Mouse (Mus musculus): ENCODE measurements at regions not wholly inside any gene's neighbourhood (a gene's known extent, or its start where the extent isn't known, plus 50 kb on each side); places are given as distances from the start of the nearest gene placed in this dataset.

DNA sequence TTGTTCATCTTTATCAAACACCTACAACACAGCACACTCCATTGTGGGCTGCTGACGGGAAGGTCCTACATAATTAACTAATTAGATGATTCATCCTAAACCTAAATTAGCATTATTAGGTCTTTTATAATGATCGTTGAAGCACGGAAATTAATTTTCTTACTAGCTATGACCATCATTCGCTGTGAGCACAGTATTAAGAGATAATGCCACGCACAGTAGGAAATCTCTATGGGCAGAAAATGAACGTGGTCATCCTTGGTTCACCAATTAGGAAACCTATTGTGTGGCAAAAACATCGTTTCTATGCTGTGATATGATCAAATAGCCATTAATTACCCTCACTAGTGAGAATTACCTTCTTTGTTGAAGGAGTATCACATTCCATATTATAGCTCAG is 56.4 kb upstream of the Mbip start:
- no peak for DNase-seq

All from thymus, postnatal 25 days (tissue).